Mouse (Mus musculus): ENCODE results near the gene Tmsb4x.

DNA sequence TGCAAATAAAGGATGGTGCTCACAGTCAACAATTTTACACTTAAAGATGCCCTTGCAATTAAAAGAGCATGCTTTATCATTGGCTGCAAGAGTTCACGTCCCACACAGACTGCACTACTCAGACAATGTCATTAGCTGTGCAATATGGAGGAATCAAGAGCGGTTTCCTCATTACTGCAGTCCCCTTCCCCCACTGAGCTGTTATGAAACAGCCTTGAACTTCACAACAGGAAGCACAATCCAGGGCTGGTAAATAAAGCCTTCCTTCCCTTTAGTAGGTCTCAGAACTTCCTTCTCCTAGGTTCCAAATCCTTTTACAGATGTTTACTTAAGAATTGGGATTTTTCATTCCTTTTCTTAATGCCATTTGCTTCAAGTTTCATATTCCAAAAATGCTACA is 41.8 kb downstream of the Tmsb4x start:
- no peak for TF ChIP-seq POLR2A (IDR thresholded peaks at IDR 0.05; ENCODE audit: insufficient read depth, low read length)
- no peak for TF ChIP-seq CTCF (IDR thresholded peaks at IDR 0.05; ENCODE audit: low read depth, low read length)

All from ES-Bruce4 (cell line).